Mouse (Mus musculus) liver, embryonic 14.5 days (tissue): ENCODE results near the gene Elf5.

Experiments used
- CTCF ChIP-seq: IDR thresholded peaks from 2 replicates; pipeline ENCODE4 v1.5.1; 2016; ENCODE audit warnings: antibody characterized with exemption, low read depth, control low read depth
- EP300 ChIP-seq: IDR thresholded peaks from 2 replicates; pipeline ENCODE4 v1.6.1; 2016; ENCODE audit warnings: antibody characterized with exemption, low read depth

DNA sequence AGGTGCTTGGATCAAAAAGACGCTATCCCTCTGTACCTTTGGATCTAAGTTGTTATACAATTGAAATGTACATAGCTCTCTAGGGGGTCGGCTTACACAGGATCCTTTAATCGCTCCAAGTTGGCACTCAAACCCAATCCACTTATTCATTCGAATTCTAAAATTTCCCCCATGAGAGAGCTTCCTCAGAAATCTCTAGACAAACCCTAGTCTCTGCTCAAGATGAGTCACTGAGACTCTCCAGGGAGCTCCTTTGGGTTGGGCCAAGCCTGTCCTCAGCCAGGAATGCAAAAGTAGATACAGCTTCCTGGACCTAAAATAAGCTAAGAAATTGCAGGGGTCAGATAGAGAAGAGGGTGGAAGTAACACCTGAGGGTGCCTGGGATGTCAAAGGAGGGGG is 10.8 kb upstream of the Elf5 start:
- no peak for TF ChIP-seq CTCF
- TF ChIP-seq EP300: no peak
